Mouse (Mus musculus): ENCODE results near the gene Gtf2a1l. TPM values are rescaled to one million over a fixed set of nuclear protein-coding genes. Genes with fewer than 3 reads are reported as not detected.

The Gtf2a1l gene
- polyA plus RNA-seq (2015; fragmentation: Nextera tagmentation; extraction: Ambion mirVana) = 0.11 and 0.22 TPM in 2 replicates

DNA sequence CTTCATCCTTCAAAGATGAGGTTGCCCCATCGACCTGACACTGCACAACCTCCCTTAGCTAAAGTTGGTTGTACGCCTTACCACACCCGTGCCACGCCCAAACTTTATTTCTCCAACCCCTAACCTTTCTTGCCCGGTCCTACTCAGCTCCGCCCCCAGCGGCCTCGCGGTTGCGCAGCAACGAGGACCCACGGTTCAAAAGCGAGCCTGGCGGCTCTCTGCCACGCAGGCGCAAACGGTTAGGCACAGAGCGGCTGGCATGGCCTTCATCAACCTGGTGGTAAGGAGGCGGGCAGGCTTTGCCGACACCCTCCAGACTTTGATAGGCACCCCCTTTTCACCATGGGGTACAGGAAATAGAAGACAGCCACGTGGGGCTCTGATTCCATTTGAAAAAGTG lies at the start of gene Gtf2a1l:
TSS of gene Gtf2a1l (plus strand) at position 209 of the 400 bp plus-strand sequence.
- no peaks in the 10 kb centered on the region for H3K4me1 ChIP-seq (ENCODE audit: control insufficient read depth, insufficient read depth, low read length)
- H3K9me3 ChIP-seq (ENCODE audit: control insufficient read depth, low read length) = no peaks in the 10 kb centered on the region
- 24% methylated on average over 21 of the region's 21 CpGs for WGBS
- peak within 1 kb of the TSS; percentile 51 for H3K4me2 ChIP-seq (ENCODE audit: low read depth, low read length)
- ATAC-seq = peak; percentile 75
- 0 out of 2 replicates have a peak within 1 kb of the TSS, but pooled peaks have one; percentile 14 for H3K9ac ChIP-seq (ENCODE audit: low read depth, low read length)
- H3K27ac ChIP-seq (ENCODE audit: low read length) = no peak within 1 kb of the TSS
- H3K4me3 ChIP-seq (ENCODE audit: low read length) = peak within 1 kb of the TSS; percentile 19; the same call in 1 of the 2 replicates
- no peaks in the 10 kb centered on the region for H3K36me3 ChIP-seq (ENCODE audit: control insufficient read depth, insufficient read depth, low read length)
- H3K27me3 ChIP-seq (replicated peaks; ENCODE audit: control insufficient read depth, insufficient read depth, low read length) = no peaks in the 10 kb centered on the region

DNA sequence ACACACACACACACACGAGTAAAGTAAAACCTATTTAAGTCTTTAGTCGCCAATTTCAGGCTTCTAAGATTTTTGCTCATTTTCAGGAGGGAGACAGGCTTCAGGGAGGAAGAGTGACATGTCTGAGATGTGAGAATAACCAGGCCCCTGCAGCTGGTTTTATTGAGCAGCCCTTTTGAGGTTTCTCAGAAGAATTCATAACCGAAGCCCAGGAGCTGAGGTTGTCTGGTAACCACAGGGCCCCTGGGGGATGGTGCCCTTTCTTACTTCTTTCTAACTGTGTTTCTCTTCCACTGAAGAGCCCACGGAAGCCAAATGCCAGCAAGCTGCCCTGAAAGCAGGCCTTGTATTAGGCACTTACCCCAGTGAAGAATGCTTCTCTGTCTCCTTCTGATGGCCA lies 47.5 kb upstream of the Gtf2a1l start:
- no peak overlapping the region for H3K4me3 ChIP-seq (ENCODE audit: low read length)
- H3K36me3 ChIP-seq (ENCODE audit: control insufficient read depth, insufficient read depth, low read length) = no peaks in the 10 kb centered on the region
- H3K27me3 ChIP-seq (replicated peaks; ENCODE audit: control insufficient read depth, insufficient read depth, low read length) = no peaks in the 10 kb centered on the region
- no peak overlapping the region for H3K4me2 ChIP-seq (ENCODE audit: low read depth, low read length)
- ATAC-seq = no peak
- WGBS = 58% methylated on average over 4 of the region's 4 CpGs
- H3K27ac ChIP-seq (ENCODE audit: low read length) = peak overlapping the region; percentile 2; the same call in 1 of the 2 replicates
- H3K4me1 ChIP-seq (ENCODE audit: control insufficient read depth, insufficient read depth, low read length) = peaks cover 15% of the 10 kb centered on the region
- H3K9ac ChIP-seq (ENCODE audit: low read depth, low read length) = no peak overlapping the region
- no peaks in the 10 kb centered on the region for H3K9me3 ChIP-seq (ENCODE audit: control insufficient read depth, low read length)

DNA sequence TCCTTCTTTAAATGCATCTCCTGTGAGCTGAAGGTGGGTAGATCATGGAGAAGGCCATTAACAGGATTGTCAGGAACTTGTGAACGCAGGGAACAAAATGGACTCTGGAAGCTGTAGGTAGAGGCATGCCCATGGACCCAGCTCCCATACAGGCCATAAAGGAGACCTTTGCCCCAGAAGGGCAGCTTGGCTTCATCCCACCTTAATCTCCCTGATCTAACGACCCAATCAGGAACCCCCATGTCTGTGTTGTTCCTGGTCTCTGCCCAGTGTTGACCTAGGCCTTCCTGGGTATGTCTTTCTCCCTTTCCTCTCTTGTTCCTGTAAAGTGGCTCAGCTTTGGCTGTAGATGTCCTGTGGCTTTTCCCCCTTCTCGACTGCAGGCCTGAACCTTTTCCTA lies 47.1 kb upstream of the Gtf2a1l start:
- no peak overlapping the region for H3K4me2 ChIP-seq (ENCODE audit: low read depth, low read length)
- no peaks in the 10 kb centered on the region for H3K36me3 ChIP-seq (ENCODE audit: control insufficient read depth, insufficient read depth, low read length)
- no peak overlapping the region for H3K9ac ChIP-seq (ENCODE audit: low read depth, low read length)
- peaks cover 20% of the 10 kb centered on the region for H3K4me1 ChIP-seq (ENCODE audit: control insufficient read depth, insufficient read depth, low read length)
- WGBS = 80% methylated on average over 3 of the region's 3 CpGs
- peak; percentile 57 for ATAC-seq
- peak overlapping the region; percentile 2; the same call in 1 of the 2 replicates for H3K27ac ChIP-seq (ENCODE audit: low read length)
- no peaks in the 10 kb centered on the region for H3K9me3 ChIP-seq (ENCODE audit: control insufficient read depth, low read length)
- no peak overlapping the region for H3K4me3 ChIP-seq (ENCODE audit: low read length)
- no peaks in the 10 kb centered on the region for H3K27me3 ChIP-seq (replicated peaks; ENCODE audit: control insufficient read depth, insufficient read depth, low read length)

DNA sequence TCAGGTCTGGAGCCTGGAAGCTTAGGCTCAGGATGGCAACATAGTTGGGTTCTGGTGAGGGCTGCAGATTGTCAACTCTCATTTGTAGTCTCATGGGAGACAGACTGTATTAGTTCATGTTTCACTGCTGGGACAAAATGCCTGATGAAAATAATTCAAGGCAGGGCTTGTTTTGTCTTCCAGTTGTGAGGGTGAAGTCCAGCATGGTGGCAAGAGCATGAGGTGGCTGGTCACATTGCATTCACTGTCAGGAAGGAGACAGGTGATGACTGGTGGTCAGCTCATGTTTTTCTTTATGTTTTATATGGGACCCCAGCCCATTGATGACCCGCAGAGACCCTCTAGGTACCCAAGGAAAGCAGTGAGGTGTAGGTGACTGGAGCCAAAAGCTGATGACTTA lies 45.7 kb upstream of the Gtf2a1l start:
- H3K36me3 ChIP-seq (ENCODE audit: control insufficient read depth, insufficient read depth, low read length) = no peaks in the 10 kb centered on the region
- no peaks in the 10 kb centered on the region for H3K27me3 ChIP-seq (replicated peaks; ENCODE audit: control insufficient read depth, insufficient read depth, low read length)
- H3K4me3 ChIP-seq (ENCODE audit: low read length) = no peak overlapping the region
- H3K9ac ChIP-seq (ENCODE audit: low read depth, low read length) = no peak overlapping the region
- no peak overlapping the region for H3K27ac ChIP-seq (ENCODE audit: low read length)
- H3K9me3 ChIP-seq (ENCODE audit: control insufficient read depth, low read length) = no peaks in the 10 kb centered on the region
- no peak for ATAC-seq
- H3K4me2 ChIP-seq (ENCODE audit: low read depth, low read length) = no peak overlapping the region
- H3K4me1 ChIP-seq (ENCODE audit: control insufficient read depth, insufficient read depth, low read length) = peaks cover 31% of the 10 kb centered on the region
- WGBS = 83% methylated on average over 1 of the region's 1 CpGs

DNA sequence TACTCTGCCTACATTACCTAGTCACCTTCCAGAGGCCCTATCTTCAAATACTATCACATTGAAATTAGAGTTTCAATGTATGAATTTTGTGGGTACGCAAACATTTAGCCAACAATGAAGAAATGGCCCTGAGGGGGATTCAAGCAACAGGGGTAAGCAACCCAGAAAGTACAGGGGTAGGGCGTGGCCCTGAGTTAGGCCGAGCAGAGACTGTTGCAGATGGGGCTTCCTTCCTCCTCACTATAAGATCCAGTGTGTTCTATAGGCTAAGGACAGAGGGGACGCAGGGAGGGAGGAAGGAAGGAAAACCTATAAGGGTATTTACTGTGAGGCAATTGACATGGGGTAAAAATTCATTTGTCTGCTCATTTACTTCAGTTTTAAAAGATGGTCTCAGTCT lies 44.1 kb upstream of the Gtf2a1l start:
- 83% methylated on average over 4 of the region's 4 CpGs for WGBS

DNA sequence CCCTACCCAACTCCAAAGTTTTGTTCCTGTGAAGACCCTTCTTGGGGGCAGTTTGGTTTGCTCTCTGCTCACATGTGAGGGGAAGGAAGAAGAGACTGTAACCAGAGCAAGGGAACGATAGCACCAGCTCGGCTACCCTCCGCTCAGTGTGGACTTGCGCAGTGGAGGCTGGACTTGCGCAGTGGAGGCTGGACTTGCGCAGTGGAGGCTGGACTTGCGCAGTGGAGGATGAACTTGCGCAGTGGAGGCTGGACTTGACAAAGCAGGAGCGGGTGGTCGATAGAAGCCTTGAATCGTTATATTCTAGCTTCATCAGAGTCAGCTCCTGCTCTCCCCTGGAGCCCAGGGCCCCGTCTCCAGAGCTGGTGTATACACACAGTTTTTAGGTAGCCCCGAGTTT lies 43.1 kb upstream of the Gtf2a1l start:
- ATAC-seq = no peak
- Histone ChIP-seq H3K27me3 (replicated peaks; ENCODE audit: control insufficient read depth, insufficient read depth, low read length) (no peaks in the 10 kb centered on the region), H3K4me3 (ENCODE audit: low read length) (no peak overlapping the region), H3K4me1 (ENCODE audit: control insufficient read depth, insufficient read depth, low read length) (peaks cover 52% of the 10 kb centered on the region), H3K9ac (ENCODE audit: low read depth, low read length) (0 out of 2 replicates have a peak overlapping the region, but pooled peaks have one; percentile 24), H3K27ac (ENCODE audit: low read length) (peak overlapping the region; percentile 78), H3K4me2 (ENCODE audit: low read depth, low read length) (no peak overlapping the region), H3K36me3 (ENCODE audit: control insufficient read depth, insufficient read depth, low read length) (no peaks in the 10 kb centered on the region), H3K9me3 (ENCODE audit: control insufficient read depth, low read length) (no peaks in the 10 kb centered on the region)
- WGBS = 84% methylated on average over 13 of the region's 13 CpGs

More for the DNA sequence above, 44.1 kb upstream of the Gtf2a1l start:
- H3K9me3 ChIP-seq (ENCODE audit: control insufficient read depth, low read length) = no peaks in the 10 kb centered on the region
- no peak for ATAC-seq
- peaks cover 42% of the 10 kb centered on the region for H3K4me1 ChIP-seq (ENCODE audit: control insufficient read depth, insufficient read depth, low read length)
- no peak overlapping the region for H3K27ac ChIP-seq (ENCODE audit: low read length)
- no peaks in the 10 kb centered on the region for H3K27me3 ChIP-seq (replicated peaks; ENCODE audit: control insufficient read depth, insufficient read depth, low read length)
- H3K9ac ChIP-seq (ENCODE audit: low read depth, low read length) = no peak overlapping the region
- no peak overlapping the region for H3K4me3 ChIP-seq (ENCODE audit: low read length)
- H3K4me2 ChIP-seq (ENCODE audit: low read depth, low read length) = no peak overlapping the region
- no peaks in the 10 kb centered on the region for H3K36me3 ChIP-seq (ENCODE audit: control insufficient read depth, insufficient read depth, low read length)

DNA sequence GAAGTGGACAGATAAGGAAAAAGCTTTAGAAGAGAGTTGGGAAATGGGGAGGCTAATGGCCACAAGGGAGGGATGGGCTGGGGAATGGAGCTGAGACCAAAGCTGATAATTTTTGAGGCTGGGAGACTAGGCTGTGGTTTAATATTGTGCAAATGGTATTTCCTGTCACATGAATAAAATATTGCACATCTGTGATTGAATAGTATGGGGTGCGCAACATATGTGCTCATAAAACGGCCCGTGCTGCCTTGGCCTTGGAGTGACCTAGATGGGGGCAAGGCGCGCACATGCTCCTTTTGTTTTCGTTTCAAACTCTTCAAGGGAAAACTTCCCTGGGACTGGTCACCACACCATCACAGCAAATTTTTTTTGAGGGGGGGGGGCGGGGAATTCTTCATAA lies 42.5 kb upstream of the Gtf2a1l start:
- WGBS = 52% methylated on average over 7 of the region's 7 CpGs
- Histone ChIP-seq H3K4me2 (ENCODE audit: low read depth, low read length) (peak overlapping the region; percentile 30), H3K4me3 (ENCODE audit: low read length) (0 out of 2 replicates have a peak overlapping the region, but pooled peaks have one; percentile 33), H3K27ac (ENCODE audit: low read length) (peak overlapping the region; percentile 78), H3K27me3 (replicated peaks; ENCODE audit: control insufficient read depth, insufficient read depth, low read length) (no peaks in the 10 kb centered on the region), H3K4me1 (ENCODE audit: control insufficient read depth, insufficient read depth, low read length) (peaks cover 55% of the 10 kb centered on the region), H3K9ac (ENCODE audit: low read depth, low read length) (peak overlapping the region; percentile 55; the same call in 1 of the 2 replicates), H3K9me3 (ENCODE audit: control insufficient read depth, low read length) (no peaks in the 10 kb centered on the region), H3K36me3 (ENCODE audit: control insufficient read depth, insufficient read depth, low read length) (no peaks in the 10 kb centered on the region)
- no peak for ATAC-seq

DNA sequence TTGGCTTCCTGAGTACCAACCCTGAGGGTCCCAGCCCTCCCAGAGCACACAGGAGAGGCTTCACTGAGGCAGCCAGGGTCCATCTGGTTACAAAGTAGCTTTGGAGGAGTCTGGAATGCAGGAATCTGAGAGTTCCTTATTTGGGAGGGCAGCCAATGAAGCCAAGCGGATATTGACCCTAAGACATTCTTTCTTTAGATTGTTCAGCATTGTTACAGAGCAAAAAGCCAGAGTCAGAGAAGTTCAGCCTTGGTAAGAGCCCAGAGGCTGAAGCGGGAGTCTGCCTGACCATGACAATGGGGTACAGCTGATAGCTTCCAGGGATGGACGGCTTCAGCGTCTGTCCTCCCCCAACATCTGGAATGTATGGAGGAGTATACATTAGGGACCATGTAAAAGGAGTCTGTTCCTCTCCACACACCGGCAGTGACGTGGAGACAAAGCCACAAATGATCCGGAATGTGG lies 42.1 kb upstream of the Gtf2a1l start:
- ATAC-seq = peak; percentile 32
- H3K27ac ChIP-seq (ENCODE audit: low read length) = peak overlapping the region; percentile 78
- peak overlapping the region; percentile 30 for H3K4me2 ChIP-seq (ENCODE audit: low read depth, low read length)
- H3K36me3 ChIP-seq (ENCODE audit: control insufficient read depth, insufficient read depth, low read length) = no peaks in the 10 kb centered on the region
- H3K4me3 ChIP-seq (ENCODE audit: low read length) = peak overlapping the region; percentile 33
- H3K4me1 ChIP-seq (ENCODE audit: control insufficient read depth, insufficient read depth, low read length) = peaks cover 53% of the 10 kb centered on the region
- WGBS = 37% methylated on average over 7 of the region's 7 CpGs
- H3K9me3 ChIP-seq (ENCODE audit: control insufficient read depth, low read length) = no peaks in the 10 kb centered on the region
- no peaks in the 10 kb centered on the region for H3K27me3 ChIP-seq (replicated peaks; ENCODE audit: control insufficient read depth, insufficient read depth, low read length)
- peak overlapping the region; percentile 55; the same call in 1 of the 2 replicates for H3K9ac ChIP-seq (ENCODE audit: low read depth, low read length)

DNA sequence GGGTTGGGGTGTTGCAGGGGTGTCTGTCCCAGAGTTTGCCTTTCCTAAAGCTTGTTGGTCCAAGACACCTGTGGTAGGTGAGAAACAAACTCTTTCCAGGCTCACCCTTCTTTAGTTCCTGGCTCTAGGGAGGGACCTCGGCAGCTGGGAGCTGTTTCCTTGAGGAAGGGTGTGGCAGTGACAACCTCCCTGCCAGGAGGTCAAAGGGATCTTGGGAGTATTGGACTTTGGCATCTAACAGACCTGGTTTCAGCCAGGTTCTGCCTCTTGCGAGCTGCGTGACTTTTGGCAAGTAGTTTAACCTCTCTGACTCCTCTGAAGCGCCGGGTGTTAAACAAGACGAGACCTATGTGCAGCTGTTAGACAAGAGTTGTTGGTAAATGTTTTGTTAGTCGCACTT lies 41.3 kb upstream of the Gtf2a1l start:
- H3K9me3 ChIP-seq (ENCODE audit: control insufficient read depth, low read length) = no peaks in the 10 kb centered on the region
- WGBS = 39% methylated on average over 7 of the region's 7 CpGs
- H3K4me1 ChIP-seq (ENCODE audit: control insufficient read depth, insufficient read depth, low read length) = peaks cover 51% of the 10 kb centered on the region
- ATAC-seq = peak; percentile 72
- H3K36me3 ChIP-seq (ENCODE audit: control insufficient read depth, insufficient read depth, low read length) = no peaks in the 10 kb centered on the region
- peak overlapping the region; percentile 33 for H3K4me3 ChIP-seq (ENCODE audit: low read length)
- peak overlapping the region; percentile 78 for H3K27ac ChIP-seq (ENCODE audit: low read length)
- H3K4me2 ChIP-seq (ENCODE audit: low read depth, low read length) = peak overlapping the region; percentile 30
- peak overlapping the region; percentile 55 for H3K9ac ChIP-seq (ENCODE audit: low read depth, low read length)
- H3K27me3 ChIP-seq (replicated peaks; ENCODE audit: control insufficient read depth, insufficient read depth, low read length) = no peaks in the 10 kb centered on the region
